Mouse (Mus musculus) cerebellum, adult 2 months (tissue): ENCODE results near the gene Lix1.

Experiments used
- CTCF ChIP-seq: fragments of 200-500 bp; IDR thresholded peaks from 2 replicates; pipeline ENCODE4 v1.5.1; 2011; ENCODE audit warnings: low read depth, mild to moderate bottlenecking, control low read depth, low read length, moderate library complexity, borderline replicate concordance; ENCODE audit not compliant: insufficient read depth
- POLR2A ChIP-seq: fragments of 200-500 bp; IDR thresholded peaks from 2 replicates; pipeline ENCODE4 v1.6.1; 2011; ENCODE audit warnings: low read length, control low read depth, borderline replicate concordance; ENCODE audit not compliant: insufficient read depth

- no peak for TF ChIP-seq POLR2A
- TF ChIP-seq CTCF: no peak
These were observed 26.9 kb upstream of the Lix1 start for GRCm38 (mm10) chr17:17375581-17375980.
